Mouse (Mus musculus): ENCODE measurements around the gene Svep1. TPM values are rescaled to one million over a fixed set of nuclear protein-coding genes. Genes with fewer than 3 reads are reported as not detected.

Svep1 gene
- polyA plus RNA-seq, 1 experiment from 2014 or later: 6.2 TPM

GRCm38 (mm10) chr4:58111008-58111407, 95.7 kb downstream of the Svep1 start:
- H3K27ac ChIP-seq: no peak overlapping the region
- no peak overlapping the region for H3K4me2 ChIP-seq (replicated peaks)
- no peak overlapping the region for H3K9ac ChIP-seq
- 38% methylated on average over 10 of the region's 10 CpGs for WGBS
- no peaks in the 10 kb centered on the region for H3K27me3 ChIP-seq (replicated peaks)
- ATAC-seq: no peak
- H3K36me3 ChIP-seq: no peaks in the 10 kb centered on the region
- no peaks in the 10 kb centered on the region for H3K9me3 ChIP-seq
- H3K4me3 ChIP-seq (replicated peaks): no peak overlapping the region
- H3K4me1 ChIP-seq (replicated peaks): peaks cover 3% of the 10 kb centered on the region; the same call in 1 of the 2 replicates

- Histone ChIP-seq H3K27me3 (replicated peaks) (no peaks in the 10 kb centered on the region), H3K9ac (no peak overlapping the region), H3K4me2 (replicated peaks) (no peak overlapping the region), H3K9me3 (no peaks in the 10 kb centered on the region), H3K4me1 (replicated peaks) (peaks cover 3% of the 10 kb centered on the region; the same call in 1 of the 2 replicates), H3K4me3 (replicated peaks) (no peak overlapping the region), H3K36me3 (no peaks in the 10 kb centered on the region), H3K27ac (no peak overlapping the region)
- ATAC-seq: no peak
- WGBS: 72% methylated on average over 6 of the region's 6 CpGs
Observed at GRCm38 (mm10) chr4:58109793-58110192, 96.9 kb downstream of the Svep1 start.

GRCm38 (mm10) chr4:58108364-58108763, 98.3 kb downstream of the Svep1 start:
- Histone ChIP-seq H3K4me2 (replicated peaks) (no peak overlapping the region), H3K9ac (no peak overlapping the region), H3K9me3 (no peaks in the 10 kb centered on the region), H3K36me3 (no peaks in the 10 kb centered on the region), H3K4me3 (replicated peaks) (no peak overlapping the region), H3K4me1 (replicated peaks) (peaks cover 3% of the 10 kb centered on the region; the same call in 1 of the 2 replicates), H3K27me3 (replicated peaks) (no peaks in the 10 kb centered on the region), H3K27ac (no peak overlapping the region)
- ATAC-seq: no peak
- 52% methylated on average over 3 of the region's 3 CpGs for WGBS

GRCm38 (mm10) chr4:58097732-58098131, 108.9 kb downstream of the Svep1 start:
- Histone ChIP-seq H3K27me3 (replicated peaks) (no peaks in the 10 kb centered on the region), H3K9ac (no peak overlapping the region), H3K4me2 (replicated peaks) (no peak overlapping the region), H3K4me3 (replicated peaks) (no peak overlapping the region), H3K4me1 (replicated peaks) (no peaks in the 10 kb centered on the region), H3K9me3 (no peaks in the 10 kb centered on the region), H3K36me3 (no peaks in the 10 kb centered on the region), H3K27ac (no peak overlapping the region)
- WGBS: 85% methylated on average over 9 of the region's 9 CpGs
- ATAC-seq: no peak

- WGBS: 46% methylated on average over 1 of the region's 1 CpGs
- no peaks in the 10 kb centered on the region for H3K4me1 ChIP-seq (replicated peaks)
- no peak overlapping the region for H3K4me3 ChIP-seq (replicated peaks)
- no peak overlapping the region for H3K27ac ChIP-seq
- H3K27me3 ChIP-seq (replicated peaks): no peaks in the 10 kb centered on the region
- H3K9me3 ChIP-seq: no peaks in the 10 kb centered on the region
- no peak overlapping the region for H3K4me2 ChIP-seq (replicated peaks)
- H3K36me3 ChIP-seq: 0 out of 2 replicates have a peak, but pooled peaks cover 5% of the 10 kb centered on the region
- ATAC-seq: no peak
- H3K9ac ChIP-seq: no peak overlapping the region
Observed at GRCm38 (mm10) chr4:58086738-58087137, 119.9 kb downstream of the Svep1 start.

- Histone ChIP-seq H3K4me2 (replicated peaks) (no peak overlapping the region), H3K27ac (no peak overlapping the region)
Observed at GRCm38 (mm10) chr4:58086151-58086550, 120.5 kb downstream of the Svep1 start.

GRCm38 (mm10) chr4:58085340-58085739, 121.3 kb downstream of the Svep1 start:
- no peak overlapping the region for H3K27ac ChIP-seq
- no peaks in the 10 kb centered on the region for H3K4me1 ChIP-seq (replicated peaks)
- H3K9ac ChIP-seq: no peak overlapping the region
- H3K27me3 ChIP-seq (replicated peaks): no peaks in the 10 kb centered on the region
- WGBS: 94% methylated on average over 3 of the region's 3 CpGs
- no peak overlapping the region for H3K4me2 ChIP-seq (replicated peaks)
- H3K9me3 ChIP-seq: no peaks in the 10 kb centered on the region
- no peak for ATAC-seq
- H3K4me3 ChIP-seq (replicated peaks): no peak overlapping the region
- 0 out of 2 replicates have a peak, but pooled peaks cover 5% of the 10 kb centered on the region for H3K36me3 ChIP-seq

More at GRCm38 (mm10) chr4:58086151-58086550, 120.5 kb downstream of the Svep1 start:
- no peaks in the 10 kb centered on the region for H3K27me3 ChIP-seq (replicated peaks)
- H3K4me3 ChIP-seq (replicated peaks): no peak overlapping the region
- no peak for ATAC-seq
- 0 out of 2 replicates have a peak, but pooled peaks cover 5% of the 10 kb centered on the region for H3K36me3 ChIP-seq
- no peak overlapping the region for H3K9ac ChIP-seq
- WGBS: 46% methylated on average over 4 of the region's 4 CpGs
- no peaks in the 10 kb centered on the region for H3K4me1 ChIP-seq (replicated peaks)
- no peaks in the 10 kb centered on the region for H3K9me3 ChIP-seq

GRCm38 (mm10) chr4:58084155-58084554, 122.5 kb downstream of the Svep1 start:
- no peak overlapping the region for H3K4me2 ChIP-seq (replicated peaks)

GRCm38 (mm10) chr4:58082588-58082987, 124.1 kb downstream of the Svep1 start:
- Histone ChIP-seq H3K4me2 (replicated peaks) (no peak overlapping the region), H3K9ac (no peak overlapping the region), H3K4me1 (replicated peaks) (no peaks in the 10 kb centered on the region), H3K27me3 (replicated peaks) (no peaks in the 10 kb centered on the region), H3K9me3 (no peaks in the 10 kb centered on the region), H3K27ac (no peak overlapping the region), H3K36me3 (0 out of 2 replicates have a peak, but pooled peaks cover 5% of the 10 kb centered on the region), H3K4me3 (replicated peaks) (no peak overlapping the region)
- 10% methylated on average over 5 of the region's 5 CpGs for WGBS
- ATAC-seq: no peak; the same call in 1 of the 2 replicates

More at GRCm38 (mm10) chr4:58084155-58084554, 122.5 kb downstream of the Svep1 start:
- H3K9me3 ChIP-seq: no peaks in the 10 kb centered on the region
- ATAC-seq: no peak
- no peaks in the 10 kb centered on the region for H3K27me3 ChIP-seq (replicated peaks)
- H3K27ac ChIP-seq: no peak overlapping the region
- H3K36me3 ChIP-seq: 0 out of 2 replicates have a peak, but pooled peaks cover 5% of the 10 kb centered on the region
- H3K4me1 ChIP-seq (replicated peaks): no peaks in the 10 kb centered on the region
- H3K4me3 ChIP-seq (replicated peaks): no peak overlapping the region
- H3K9ac ChIP-seq: no peak overlapping the region
- WGBS: 94% methylated on average over 5 of the region's 5 CpGs

GRCm38 (mm10) chr4:58079631-58080030, 127.0 kb downstream of the Svep1 start:
- Histone ChIP-seq H3K36me3 (0 out of 2 replicates have a peak, but pooled peaks cover 2% of the 10 kb centered on the region), H3K27me3 (replicated peaks) (no peaks in the 10 kb centered on the region), H3K4me2 (replicated peaks) (no peak overlapping the region), H3K9ac (no peak overlapping the region), H3K27ac (no peak overlapping the region), H3K4me3 (replicated peaks) (no peak overlapping the region), H3K4me1 (replicated peaks) (no peaks in the 10 kb centered on the region), H3K9me3 (no peaks in the 10 kb centered on the region)
- WGBS: 25% methylated on average over 10 of the region's 10 CpGs
- peak; percentile 23 for ATAC-seq

- H3K4me3 ChIP-seq (replicated peaks): no peak overlapping the region
- no peaks in the 10 kb centered on the region for H3K27me3 ChIP-seq (replicated peaks)
- no peak overlapping the region for H3K27ac ChIP-seq
- no peaks in the 10 kb centered on the region for H3K36me3 ChIP-seq
- WGBS: 58% methylated on average over 6 of the region's 6 CpGs
- H3K9me3 ChIP-seq: no peaks in the 10 kb centered on the region
- ATAC-seq: no peak
- H3K4me1 ChIP-seq (replicated peaks): no peaks in the 10 kb centered on the region
- no peak overlapping the region for H3K4me2 ChIP-seq (replicated peaks)
- H3K9ac ChIP-seq: no peak overlapping the region
Observed at GRCm38 (mm10) chr4:58077950-58078349, 128.7 kb downstream of the Svep1 start.

GRCm38 (mm10) chr4:58077536-58077935, 129.1 kb downstream of the Svep1 start:
- ATAC-seq: no peak
- WGBS: 95% methylated on average over 4 of the region's 4 CpGs

GRCm38 (mm10) chr4:58072888-58073287, 133.8 kb downstream of the Svep1 start:
- H3K4me2 ChIP-seq (replicated peaks): no peak overlapping the region
- ATAC-seq: no peak
- no peak overlapping the region for H3K4me3 ChIP-seq (replicated peaks)
- no peaks in the 10 kb centered on the region; the same call in 1 of the 2 replicates for H3K36me3 ChIP-seq
- no peaks in the 10 kb centered on the region for H3K9me3 ChIP-seq
- H3K27ac ChIP-seq: no peak overlapping the region
- 79% methylated on average over 12 of the region's 12 CpGs for WGBS
- H3K9ac ChIP-seq: no peak overlapping the region
- H3K27me3 ChIP-seq (replicated peaks): no peaks in the 10 kb centered on the region
- no peaks in the 10 kb centered on the region for H3K4me1 ChIP-seq (replicated peaks)

More at GRCm38 (mm10) chr4:58077536-58077935, 129.1 kb downstream of the Svep1 start:
- no peaks in the 10 kb centered on the region for H3K4me1 ChIP-seq (replicated peaks)
- H3K36me3 ChIP-seq: no peaks in the 10 kb centered on the region
- no peak overlapping the region for H3K4me2 ChIP-seq (replicated peaks)
- no peak overlapping the region for H3K27ac ChIP-seq
- H3K9ac ChIP-seq: no peak overlapping the region
- H3K4me3 ChIP-seq (replicated peaks): no peak overlapping the region
- H3K9me3 ChIP-seq: no peaks in the 10 kb centered on the region
- no peaks in the 10 kb centered on the region for H3K27me3 ChIP-seq (replicated peaks)
